ENCODE assay signal across 22 mouse cellular contexts in the genomic region with DNA sequence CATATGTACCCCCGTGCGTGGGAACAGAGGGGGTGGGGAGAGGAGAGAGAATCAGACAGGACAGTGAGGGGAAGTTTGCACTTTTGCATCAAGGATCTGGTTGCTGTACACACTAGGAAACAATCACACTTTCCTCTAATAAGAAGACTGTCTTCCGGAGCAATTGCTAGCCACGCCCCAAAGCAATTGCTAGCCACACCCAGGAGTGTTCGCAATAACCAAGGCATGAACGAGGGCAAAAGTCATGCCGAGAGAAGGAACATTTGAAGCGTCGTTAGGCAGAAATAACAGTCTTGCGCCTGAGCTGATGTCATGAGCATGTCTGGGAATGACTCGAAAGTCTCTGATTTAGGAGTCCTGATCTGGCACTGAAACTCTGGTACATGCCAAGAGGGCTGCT. TPM values are rescaled to one million over a fixed set of nuclear protein-coding genes. Genes with fewer than 3 reads are reported as not detected.
"Had no signal": no experiment of that assay in that cellular context is flagged by ENCODE, and none has a peak within 500 bp of the region (broad histone marks: within the 10 kb centered on the region; RNA-seq: fewer than 3 reads in every experiment).

No protein-coding gene starts in this region.

- ATAC-seq: lung, postnatal 0 days; midbrain, embryonic 15.5 days had no signal

- H3K27me3 ChIP-seq: liver, embryonic 13.5 days; midbrain, embryonic 12.5 days; midbrain, embryonic 15.5 days; neural tube, embryonic 12.5 days; neural tube, embryonic 15.5 days; stomach, embryonic 15.5 days had no signal

- H3K27ac ChIP-seq: left cerebral cortex, adult 2 months; liver, embryonic 13.5 days; macrophage; midbrain, embryonic 12.5 days; midbrain, embryonic 15.5 days; neural tube, embryonic 12.5 days; neural tube, embryonic 15.5 days; stomach, embryonic 15.5 days had no signal

- H3K36me3 ChIP-seq: liver, embryonic 13.5 days; midbrain, embryonic 12.5 days; midbrain, embryonic 15.5 days; neural tube, embryonic 12.5 days; neural tube, embryonic 15.5 days; stomach, embryonic 15.5 days had no signal

- DNase-seq: kidney, adult 8-10 months; kidney, postnatal 14 days; kidney, postnatal 4 days; layer of hippocampus, postnatal 36 days; liver, embryonic 13.5 days; lung, embryonic 14.5 days; right cerebral cortex, adult 18-20 months; right cerebral cortex, postnatal 14 days; right cerebral cortex, postnatal 4 days; spleen, adult 18-20 months; thymus, adult 18-20 months; thymus, postnatal 36 days had no signal

- H3K4me3 ChIP-seq: left cerebral cortex, adult 2 months; liver, embryonic 13.5 days; midbrain, embryonic 12.5 days; midbrain, embryonic 15.5 days; neural tube, embryonic 12.5 days; neural tube, embryonic 15.5 days; stomach, embryonic 15.5 days had no signal

- H3K9me3 ChIP-seq: liver, embryonic 13.5 days; midbrain, embryonic 12.5 days; midbrain, embryonic 15.5 days; neural tube, embryonic 12.5 days; neural tube, embryonic 15.5 days; stomach, embryonic 15.5 days had no signal

- H3K4me2 ChIP-seq: liver, embryonic 13.5 days; lung, embryonic 14.5 days; midbrain, embryonic 12.5 days; midbrain, embryonic 15.5 days; neural tube, embryonic 12.5 days; neural tube, embryonic 15.5 days; stomach, embryonic 15.5 days had no signal

- H3K9ac ChIP-seq: liver, embryonic 13.5 days; lung, embryonic 14.5 days; midbrain, embryonic 12.5 days; midbrain, embryonic 15.5 days; neural tube, embryonic 12.5 days; neural tube, embryonic 15.5 days; stomach, embryonic 15.5 days had no signal

- H3K4me1 ChIP-seq: liver, embryonic 13.5 days; midbrain, embryonic 15.5 days; neural tube, embryonic 12.5 days; neural tube, embryonic 15.5 days; stomach, embryonic 15.5 days had no signal

RNA-seq across cellular contexts. Expression of gene Shc3, which starts 15.9 kb away (rescaled TPM):
- polyA plus RNA-seq: liver, adult 2 months; liver, embryonic 13.5 days; liver, embryonic 16.5 days; lung, embryonic 14.5 days; macrophage had no signal
